Mouse (Mus musculus) MN1 (cell line): ENCODE results near the gene Pnkd.
A peak's percentile ranks its signal among the peaks of the same experiment; 100 is the strongest.

ENCODE experiments used
- DNase-seq: peaks from one replicate; pipeline ENCODE4 v3.0.0-alpha.2; 2016; ENCODE audit warnings: low spot score

Gene Pnkd

GRCm38 (mm10) chr1:74361812-74362211, 77.1 kb downstream of the Pnkd start, which contains the start of gene Catip:
Catip (plus strand) TSS chr1:74362108.
- DNase-seq, result peak; percentile 87

DNA sequence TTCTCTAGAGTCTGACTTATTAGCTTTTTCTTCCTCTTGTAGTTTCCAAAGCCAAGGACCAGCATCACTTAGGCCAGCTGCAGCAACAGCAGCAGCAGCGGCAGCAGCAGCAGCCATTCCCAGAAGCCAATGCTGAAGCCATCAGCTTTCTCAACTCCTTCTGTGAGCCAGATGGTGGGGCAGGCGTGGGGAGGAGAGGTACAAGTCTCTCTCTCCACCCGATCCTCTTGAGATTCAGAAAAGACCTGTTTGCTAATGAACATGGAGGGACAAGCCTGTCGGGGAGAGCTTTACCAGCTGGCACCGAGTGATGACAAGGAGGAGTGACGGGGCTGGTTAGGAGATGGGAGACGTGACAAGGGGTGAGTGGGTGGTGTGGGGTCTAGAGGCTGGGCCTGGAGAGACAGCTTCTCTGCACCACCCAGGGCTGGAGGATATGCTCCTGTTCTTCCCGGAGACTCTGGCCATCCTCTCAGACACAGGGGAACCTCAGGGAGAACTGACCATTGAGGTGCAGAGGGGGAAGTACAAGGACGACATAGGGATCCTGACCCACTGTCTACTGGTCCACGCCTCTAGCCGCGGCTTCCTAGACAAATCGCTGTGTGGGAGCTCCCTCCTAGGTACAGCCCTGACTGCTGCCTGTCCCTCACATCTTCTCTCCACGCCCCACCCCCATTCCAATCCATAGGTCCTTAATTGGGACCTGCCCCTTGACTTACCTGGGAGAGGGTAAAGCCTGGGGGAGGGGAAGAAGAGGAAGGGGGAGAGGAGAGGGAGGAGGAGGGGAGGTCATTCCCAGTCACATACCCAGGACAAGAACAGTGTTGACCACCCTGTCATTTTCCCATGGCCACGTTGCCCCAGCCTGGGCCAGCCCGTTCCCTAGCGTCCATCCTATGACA, 77.8 kb downstream of the Pnkd start:
- peak; percentile 17 for DNase-seq

- no peak for DNase-seq
Observed at GRCm38 (mm10) chr1:74363437-74363836, 78.7 kb downstream of the Pnkd start.

- no peak for DNase-seq
Observed at GRCm38 (mm10) chr1:74364270-74364669, 79.5 kb downstream of the Pnkd start.

GRCm38 (mm10) chr1:74367886-74368645, 83.3 kb downstream of the Pnkd start:
- DNase-seq, result no peak

GRCm38 (mm10) chr1:74370040-74370439, 85.3 kb downstream of the Pnkd start:
- DNase-seq, result no peak

GRCm38 (mm10) chr1:74373372-74373771, 88.6 kb downstream of the Pnkd start:
- DNase-seq, result no peak

DNA sequence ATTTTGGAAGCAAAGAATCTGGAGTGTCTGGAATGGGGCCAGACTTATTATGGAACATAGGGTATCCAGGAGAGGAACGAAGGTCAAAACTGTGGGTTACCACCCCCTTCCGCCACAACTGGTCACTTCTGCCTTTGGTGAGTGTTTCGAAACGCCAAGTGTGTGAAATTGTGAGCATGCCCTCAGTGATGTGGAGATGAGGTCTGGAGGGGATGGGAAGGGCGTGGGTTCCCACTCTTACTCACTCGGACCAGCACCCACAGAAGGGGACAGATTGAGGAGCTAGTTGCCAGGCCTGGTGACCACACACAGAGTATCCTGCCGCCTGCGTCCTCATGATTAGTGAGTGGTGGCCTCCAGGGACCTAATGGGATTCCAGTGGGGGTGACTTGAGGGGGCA, 90.2 kb downstream of the Pnkd start, which contains the start of gene Slc11a1:
Gene Slc11a1 (plus strand): TSS at position 216 of the 400 bp plus-strand sequence.
- DNase-seq, result no peak

DNA sequence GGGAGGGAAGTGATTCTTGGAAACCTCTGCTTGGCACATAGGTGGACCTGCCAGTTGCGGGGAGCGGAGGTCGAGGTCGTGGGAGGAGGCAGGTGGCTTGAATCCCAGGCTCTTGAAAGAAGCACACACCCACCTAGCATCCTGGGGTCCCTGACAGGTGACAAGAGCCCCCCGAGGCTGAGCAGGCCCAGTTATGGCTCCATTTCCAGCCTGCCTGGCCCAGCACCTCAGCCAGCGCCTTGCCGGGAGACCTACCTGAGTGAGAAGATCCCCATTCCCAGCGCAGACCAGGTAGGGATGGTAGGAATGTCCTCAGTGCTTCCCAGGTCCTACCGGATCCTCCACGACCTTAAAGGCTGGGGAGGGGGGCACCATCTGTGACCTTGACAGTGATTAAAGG, 90.8 kb downstream of the Pnkd start:
- no peak for DNase-seq

GRCm38 (mm10) chr1:74376396-74376795, 91.7 kb downstream of the Pnkd start:
- DNase-seq, result peak; percentile 76

- DNase-seq, result no peak
Observed at GRCm38 (mm10) chr1:74379058-74379504, 94.4 kb downstream of the Pnkd start.

DNA sequence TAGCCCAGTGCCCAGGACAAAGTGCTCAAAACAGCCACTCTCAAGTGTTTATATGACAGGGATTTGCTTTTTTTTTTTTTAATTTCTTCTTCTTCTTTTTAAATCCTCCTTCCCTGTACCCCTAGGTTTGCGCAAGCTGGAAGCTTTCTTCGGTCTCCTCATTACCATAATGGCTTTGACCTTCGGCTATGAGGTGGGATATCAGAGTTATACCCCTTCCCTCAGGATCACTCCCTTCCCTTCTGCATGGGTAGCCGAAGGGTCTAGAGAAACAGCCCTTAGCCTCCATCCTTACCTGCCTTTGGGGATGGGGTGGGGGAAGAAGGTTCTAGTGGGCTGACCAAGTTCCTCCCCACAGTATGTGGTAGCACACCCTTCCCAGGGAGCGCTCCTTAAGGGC, 95.8 kb downstream of the Pnkd start:
- no peak for DNase-seq

GRCm38 (mm10) chr1:74381588-74382021, 96.9 kb downstream of the Pnkd start:
- DNase-seq, result no peak

- DNase-seq, result no peak
Observed at GRCm38 (mm10) chr1:74383385-74383784, 98.7 kb downstream of the Pnkd start.

- DNase-seq, result no peak
Observed at GRCm38 (mm10) chr1:74384525-74384924, 99.8 kb downstream of the Pnkd start.

- DNase-seq, result no peak
Observed at GRCm38 (mm10) chr1:74385064-74385463, 100.3 kb downstream of the Pnkd start.

DNA sequence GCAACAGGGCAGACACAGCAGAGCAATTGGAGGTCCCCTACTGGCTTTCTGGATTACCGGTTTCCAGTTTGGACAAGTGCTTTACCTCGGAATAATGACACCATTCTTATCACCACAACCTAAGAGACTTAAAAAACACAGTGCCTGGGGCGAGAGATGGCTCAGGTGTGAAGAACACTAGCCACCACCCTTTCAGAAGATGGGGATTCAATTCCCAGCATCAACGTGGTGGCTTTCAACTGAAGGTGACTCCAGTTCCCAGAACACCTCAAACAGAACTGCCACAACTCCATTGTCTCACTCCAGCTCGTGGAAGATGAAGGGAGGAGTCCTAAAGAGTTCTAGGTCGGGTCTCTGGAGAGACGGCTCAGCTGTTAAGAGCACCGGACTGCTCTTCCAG, 100.8 kb downstream of the Pnkd start:
- no peak for DNase-seq

DNA sequence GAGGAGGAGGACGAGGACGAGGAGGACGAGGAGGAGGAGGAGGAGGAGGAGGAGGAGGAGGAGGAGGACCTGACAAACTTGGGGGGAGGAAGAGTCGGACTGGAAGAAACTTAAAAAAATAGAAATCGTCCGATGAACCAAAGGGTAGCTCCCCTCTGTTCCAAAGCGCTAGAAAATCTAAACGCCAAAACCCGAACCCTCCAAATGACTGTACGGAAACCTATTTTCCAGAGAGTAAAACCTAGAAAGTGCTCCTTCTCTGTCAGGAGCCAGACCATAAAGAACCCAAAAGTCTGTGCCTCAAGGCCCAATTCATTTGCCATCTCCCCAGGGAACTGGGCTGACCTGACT, 101.6 kb downstream of the Pnkd start:
- DNase-seq, result no peak

GRCm38 (mm10) chr1:74386714-74387385, 102.1 kb downstream of the Pnkd start:
- peak; percentile 95 for DNase-seq

DNA sequence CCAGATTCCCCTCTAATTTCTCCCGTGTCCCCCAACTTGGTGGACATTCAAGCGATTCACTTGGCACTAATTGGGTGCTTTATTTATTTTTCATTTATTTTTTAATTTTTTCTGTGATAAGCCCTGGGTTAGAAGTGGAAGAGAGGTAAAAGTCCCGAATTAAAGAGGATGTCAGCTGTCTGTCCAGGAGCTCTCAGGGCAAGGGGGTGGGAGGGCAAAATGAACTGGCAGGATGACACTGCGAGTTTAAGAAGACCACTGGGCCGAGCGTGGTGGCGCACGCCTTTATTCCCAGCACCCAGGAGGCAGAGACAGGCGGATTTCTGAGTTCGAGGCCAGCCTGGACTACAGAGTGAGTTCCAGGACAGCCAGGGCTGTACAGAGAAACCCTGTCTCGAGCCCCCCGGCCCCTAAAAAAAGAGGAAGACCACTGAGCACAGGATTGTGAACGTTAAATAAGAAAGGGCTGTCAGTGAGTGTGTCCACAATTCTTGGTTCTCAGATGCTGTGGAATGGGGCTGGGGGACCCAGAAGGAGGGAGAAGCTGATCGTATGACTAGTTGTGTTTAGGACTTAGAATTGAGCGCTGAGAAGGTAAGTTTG, 102.8 kb downstream of the Pnkd start:
- no peak for DNase-seq

DNA sequence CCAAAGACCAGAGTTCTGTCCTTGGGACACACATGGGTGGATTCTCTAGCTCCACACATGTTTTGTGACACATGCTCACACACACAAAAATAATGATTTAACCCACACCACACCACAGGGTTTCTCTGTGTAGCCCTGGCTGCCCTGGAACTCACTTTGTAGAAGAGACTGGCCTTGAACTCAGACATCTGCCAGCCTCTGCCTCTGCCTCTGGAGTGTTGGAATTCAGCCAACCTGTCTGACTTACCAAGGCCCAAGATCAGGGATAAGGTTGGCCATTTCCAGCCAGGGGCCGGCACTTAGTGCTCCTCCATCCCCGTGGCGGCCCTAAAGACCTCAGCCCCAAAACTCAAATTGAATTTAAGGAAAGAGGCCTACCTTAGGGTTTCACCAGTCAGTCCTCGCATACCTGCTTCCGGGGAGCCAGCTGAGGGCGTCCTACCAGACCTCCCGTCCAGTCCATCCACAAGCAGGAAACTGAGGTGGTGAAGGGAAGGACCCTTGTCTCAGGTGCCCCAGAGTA, 103.7 kb downstream of the Pnkd start:
- no peak for DNase-seq

GRCm38 (mm10) chr1:74389831-74390286, 105.1 kb downstream of the Pnkd start:
- DNase-seq, result no peak
